Mouse (Mus musculus) neural tube, embryonic 14.5 days (tissue): ENCODE measurements at regions not wholly inside any gene's neighbourhood (a gene's known extent, or its start where the extent isn't known, plus 50 kb on each side); places are given as distances from the start of the nearest gene placed in this dataset.

Source experiments
- ATAC-seq: fragments of 200-750 bp; cut with Nextera tagmentation; 2 replicates; pipeline ENCODE4 v1.8.0; 2017; ENCODE audit warnings: low read depth, mild to moderate bottlenecking, moderate TSS enrichment, moderate library complexity
- H3K27ac ChIP-seq: fragments of 300-500 bp; sonication (generic); 2 replicates; pipeline ENCODE4 v1.5.1; 2014; ENCODE audit warnings: low read depth, mild to moderate bottlenecking, control low read depth, low read length, moderate library complexity, mixed read lengths
- H3K27me3 ChIP-seq: fragments of 300-500 bp; sonication (generic); 2 replicates; pipeline ENCODE4 v1.6.1; 2014; ENCODE audit warnings: low read length; ENCODE audit not compliant: control insufficient read depth, insufficient read depth
- H3K36me3 ChIP-seq: fragments of 300-500 bp; sonication (generic); 2 replicates; pipeline ENCODE4 v1.6.1; 2014; ENCODE audit warnings: low read length, mixed read lengths; ENCODE audit not compliant: control insufficient read depth, insufficient read depth
- H3K4me1 ChIP-seq: fragments of 300-500 bp; sonication (generic); 2 replicates; pipeline ENCODE4 v1.6.1; 2014; ENCODE audit warnings: low read length; ENCODE audit not compliant: control insufficient read depth, insufficient read depth
- H3K4me2 ChIP-seq: fragments of 300-500 bp; sonication (generic); 2 replicates; pipeline ENCODE4 v1.6.1; 2014; ENCODE audit warnings: mild to moderate bottlenecking, low read depth, low read length, control low read depth
- H3K4me3 ChIP-seq: fragments of 300-500 bp; sonication (generic); 2 replicates; pipeline ENCODE4 v1.5.1; 2014; ENCODE audit warnings: low read depth, low read length, control low read depth, mixed read lengths
- H3K9ac ChIP-seq: fragments of 300-500 bp; sonication (generic); replicated peaks from 2 replicates; pipeline ENCODE4 v1.6.1; 2014; ENCODE audit warnings: low read depth, mild to moderate bottlenecking, control low read depth, low read length, mixed read lengths
- H3K9me3 ChIP-seq: fragments of 300-500 bp; sonication (generic); 2 replicates; pipeline ENCODE4 v1.6.1; 2016; ENCODE audit warnings: low read length; ENCODE audit not compliant: control insufficient read depth
- WGBS: fragments of 180-500 bp; shearing (Covaris S2); extraction: QIAGEN DNeasy Blood & Tissue Kit; methylation state at CpG from one replicate; pipeline ENCODE4 v1.1.7; 2014; 5-methylcytosine and 5-hydroxymethylcytosine counted together

- WGBS: 32% methylated on average over 1 of the region's 1 CpGs
- Histone ChIP-seq H3K9ac (no peak overlapping the region), H3K4me3 (no peak overlapping the region), H3K4me2 (no peak overlapping the region), H3K27ac (no peak overlapping the region), H3K9me3 (no peaks in the 10 kb centered on the region), H3K4me1 (no peaks in the 10 kb centered on the region), H3K36me3 (no peaks in the 10 kb centered on the region), H3K27me3 (no peaks in the 10 kb centered on the region)
- ATAC-seq: peak; percentile 88; the same call in 1 of the 2 replicates
These were observed 676.7 kb upstream of the Edil3 start for GRCm38 (mm10) chr13:88144591-88144990.

GRCm38 (mm10) chr13:88186579-88186978, 634.7 kb upstream of the Edil3 start:
- ATAC-seq: no peak
- Histone ChIP-seq H3K4me2 (no peak overlapping the region), H3K9me3 (no peaks in the 10 kb centered on the region), H3K36me3 (no peaks in the 10 kb centered on the region), H3K27ac (no peak overlapping the region), H3K4me3 (no peak overlapping the region), H3K27me3 (no peaks in the 10 kb centered on the region), H3K4me1 (no peaks in the 10 kb centered on the region), H3K9ac (no peak overlapping the region)
- 91% methylated on average over 3 of the region's 3 CpGs for WGBS

- Histone ChIP-seq H3K9ac (no peak overlapping the region), H3K36me3 (no peaks in the 10 kb centered on the region), H3K27ac (no peak overlapping the region), H3K9me3 (no peaks in the 10 kb centered on the region), H3K4me3 (no peak overlapping the region), H3K27me3 (no peaks in the 10 kb centered on the region), H3K4me2 (no peak overlapping the region), H3K4me1 (no peaks in the 10 kb centered on the region)
- ATAC-seq: no peak
These were observed 619.5 kb upstream of the Edil3 start for GRCm38 (mm10) chr13:88201717-88202323.

- Histone ChIP-seq H3K9ac (no peak overlapping the region), H3K4me2 (no peak overlapping the region), H3K4me3 (no peak overlapping the region), H3K36me3 (no peaks in the 10 kb centered on the region), H3K27ac (no peak overlapping the region), H3K27me3 (no peaks in the 10 kb centered on the region), H3K4me1 (no peaks in the 10 kb centered on the region), H3K9me3 (no peaks in the 10 kb centered on the region)
- no peak for ATAC-seq
These were observed 580.8 kb upstream of the Edil3 start for GRCm38 (mm10) chr13:88240448-88240847.
